Mouse (Mus musculus) embryonic fibroblast, embryonic 13.5 days (primary cell): ENCODE results near the gene Utp15.

Source experiments
- CTCF ChIP-seq: IDR thresholded peaks from 2 replicates; pipeline ENCODE4 v1.5.1; 2011; ENCODE audit warnings: mild to moderate bottlenecking, control low read depth, low read length, moderate library complexity, borderline replicate concordance; ENCODE audit not compliant: insufficient read depth
- POLR2A ChIP-seq: IDR thresholded peaks from 2 replicates; pipeline ENCODE4 v1.6.1; 2011; ENCODE audit warnings: low read depth, mild to moderate bottlenecking, control low read depth, low read length, moderate library complexity

GRCm38 (mm10) chr13:98305257-98305656, 42.4 kb upstream of the Utp15 start:
- TF ChIP-seq POLR2A (no peak), CTCF (no peak)
